Mouse (Mus musculus): ENCODE data around the gene Rangrf. TPM values are rescaled to one million over a fixed set of nuclear protein-coding genes. Genes with fewer than 3 reads are reported as not detected.

Gene Rangrf
- polyA plus RNA-seq, 1 experiment from 2014 or later: 23.3 TPM

Small RNA genes within 50 kb of the gene (microRNA-seq; reads per million reads assigned to microRNA genes)
- gene Mir3062: 4.8 reads per million, percentile 23 among the genes with 10 or more reads in this experiment

Other genes starting within 250 kb of the Rangrf start
- 108 TPM in 2 replicates for gene Ndel1, start 103.3 kb downstream of the Rangrf start, polyA plus RNA-seq (2015; fragmentation: Nextera tagmentation; extraction: Ambion mirVana)
- not detected in 2 replicates for gene Rnf222, start 86.6 kb downstream of the Rangrf start, polyA plus RNA-seq (2015; fragmentation: Nextera tagmentation; extraction: Ambion mirVana)
- 508 and 533 TPM in 2 replicates for gene Rpl26, start 73.6 kb downstream of the Rangrf start, polyA plus RNA-seq (2015; fragmentation: Nextera tagmentation; extraction: Ambion mirVana)
- 0.68 and 1.3 TPM in 2 replicates for gene Odf4, start 48.1 kb downstream of the Rangrf start, polyA plus RNA-seq (2015; fragmentation: Nextera tagmentation; extraction: Ambion mirVana)
- gene Arhgef15, start 17.7 kb downstream of the Rangrf start, polyA plus RNA-seq (2015; fragmentation: Nextera tagmentation; extraction: Ambion mirVana): 27.7 and 30.5 TPM in 2 replicates
- gene Slc25a35, start 7.1 kb downstream of the Rangrf start, polyA plus RNA-seq (2015; fragmentation: Nextera tagmentation; extraction: Ambion mirVana): 1.4 and 1.6 TPM in 2 replicates
- gene Pfas, start 33.3 kb upstream of the Rangrf start, polyA plus RNA-seq (2015; fragmentation: Nextera tagmentation; extraction: Ambion mirVana): 15.8 and 16.8 TPM in 2 replicates
- 66.5 and 67.0 TPM in 2 replicates for gene Ctc1, start 40.7 kb upstream of the Rangrf start, polyA plus RNA-seq (2015; fragmentation: Nextera tagmentation; extraction: Ambion mirVana)
- gene Aurkb, start 70.5 kb upstream of the Rangrf start, polyA plus RNA-seq (2015; fragmentation: Nextera tagmentation; extraction: Ambion mirVana): 12.6 and 15.4 TPM in 2 replicates
- 15.7 and 20.4 TPM in 2 replicates for gene Borcs6, start 84.5 kb upstream of the Rangrf start, polyA plus RNA-seq (2015; fragmentation: Nextera tagmentation; extraction: Ambion mirVana)
- gene Tmem107, start 95.6 kb upstream of the Rangrf start, polyA plus RNA-seq (2015; fragmentation: Nextera tagmentation; extraction: Ambion mirVana): 41.2 and 44.0 TPM in 2 replicates
- 335 and 438 TPM in 2 replicates for gene Vamp2, start 113.3 kb upstream of the Rangrf start, polyA plus RNA-seq (2015; fragmentation: Nextera tagmentation; extraction: Ambion mirVana)
- 12.4 TPM in 2 replicates for gene Per1, start 120.0 kb upstream of the Rangrf start, polyA plus RNA-seq (2015; fragmentation: Nextera tagmentation; extraction: Ambion mirVana)
- gene Hes7, start 145.2 kb upstream of the Rangrf start, polyA plus RNA-seq (2015; fragmentation: Nextera tagmentation; extraction: Ambion mirVana): 0.75 and 1.1 TPM in 2 replicates
- 0.49 and 0.65 TPM in 2 replicates for gene 9130213A22Rik, start 147.4 kb upstream of the Rangrf start, polyA plus RNA-seq (2015; fragmentation: Nextera tagmentation; extraction: Ambion mirVana)
- 9.0 and 11.5 TPM in 2 replicates for gene Aloxe3, start 150.7 kb upstream of the Rangrf start, polyA plus RNA-seq (2015; fragmentation: Nextera tagmentation; extraction: Ambion mirVana)
- 0.50 and 0.53 TPM in 2 replicates for gene Alox12b, start 181.8 kb upstream of the Rangrf start, polyA plus RNA-seq (2015; fragmentation: Nextera tagmentation; extraction: Ambion mirVana)
- 0.59 and 0.72 TPM in 2 replicates for gene Alox8, start 222.7 kb upstream of the Rangrf start, polyA plus RNA-seq (2015; fragmentation: Nextera tagmentation; extraction: Ambion mirVana)

Measured in midbrain, embryonic 16.5 days (tissue).